Mouse (Mus musculus): ENCODE measurements around the gene Pnkd. TPM values are rescaled to one million over a fixed set of nuclear protein-coding genes. Genes with fewer than 3 reads are reported as not detected.

Gene Pnkd
- total and polyA plus RNA-seq, 3 experiments: 52.5 to 64.2 TPM; not detected in 1

DNA sequence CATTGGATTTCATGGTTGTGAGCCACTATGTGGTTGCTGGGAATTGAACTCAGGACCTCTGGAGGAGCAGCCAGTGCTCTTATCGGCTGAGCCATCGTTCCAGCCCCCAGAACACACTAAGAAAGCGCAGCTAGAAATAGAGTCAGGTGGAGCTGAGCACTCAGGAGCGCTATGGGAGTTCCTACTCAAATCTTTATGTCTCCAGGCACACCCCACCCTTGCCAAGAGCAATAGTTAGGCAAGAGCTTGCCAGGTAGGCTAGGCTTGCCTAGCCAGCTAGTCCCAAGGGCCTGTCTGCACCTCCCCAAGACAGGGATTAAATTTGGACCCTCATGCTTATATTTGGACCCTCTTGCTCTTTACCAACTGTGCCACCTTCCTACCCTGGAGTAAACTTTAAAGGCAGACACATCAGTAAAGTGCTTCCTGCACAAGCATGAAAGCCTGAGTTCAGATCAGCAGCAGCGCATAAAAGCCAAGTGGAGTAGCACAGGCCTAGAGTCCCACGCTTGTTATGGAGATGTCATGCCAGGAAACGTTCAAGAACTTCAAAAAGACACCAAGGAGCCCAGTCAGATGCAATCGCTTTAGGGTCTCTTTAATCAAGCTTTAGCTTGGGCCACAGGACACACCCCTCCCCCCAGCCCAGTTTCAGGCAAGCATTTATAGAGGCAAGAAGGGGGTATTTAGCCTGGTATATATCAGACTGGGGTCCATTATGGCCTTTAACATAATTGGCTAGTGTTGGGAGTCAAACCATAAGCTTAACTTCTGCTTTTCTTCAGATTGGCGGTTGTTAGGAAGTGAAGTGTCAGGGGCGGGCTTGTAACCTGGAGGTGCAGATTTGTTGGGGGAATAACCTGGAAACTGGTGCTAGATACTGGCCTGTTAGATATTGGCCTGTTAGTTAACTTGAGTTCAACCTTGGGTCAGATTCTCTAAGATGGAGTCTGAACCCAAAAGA is 23.6 kb downstream of the Pnkd start:
- Histone ChIP-seq H3K36me3 (ENCODE audit: control insufficient read depth in 1 of 2, insufficient read depth in 2 of 2, low read length in 2 of 2) (peaks cover 0 to 17% of the 10 kb centered on the region in 2 experiments; a peak in 2 of 4 replicates), H3K4me3 (ENCODE audit: control insufficient read depth in 1 of 2, insufficient read depth in 1 of 2, low read depth in 2 of 2, low read length in 2 of 2) (no peak overlapping the region), H3K9ac (ENCODE audit: control insufficient read depth, low read depth, low read length, poor library complexity, severe bottlenecking) (no peak overlapping the region), H3K27ac (ENCODE audit: control insufficient read depth, low read depth, low read length) (no peak overlapping the region), H3K4me1 (ENCODE audit: control insufficient read depth in 1 of 2, insufficient read depth in 2 of 2, low read length in 2 of 2) (peaks cover 0 to 22% of the 10 kb centered on the region in 2 experiments; a peak in 2 of 4 replicates), H3K9me3 (replicated peaks; ENCODE audit: insufficient read depth, low read length) (no peaks in the 10 kb centered on the region), H3K27me3 (ENCODE audit: control insufficient read depth in 1 of 2, insufficient read depth in 2 of 2, low read length in 2 of 2) (no peaks in the 10 kb centered on the region), H3K79me2 (ENCODE audit: control insufficient read depth, insufficient read depth, low read length, poor library complexity) (peaks cover 7% of the 10 kb centered on the region)
- TF ChIP-seq CHD2 (IDR thresholded peaks at IDR 0.05; ENCODE audit: low read length): no peak
- TF ChIP-seq CTCF (IDR thresholded peaks at IDR 0.05 in 2 of 3, conservative IDR thresholded peaks at IDR 0.05 in 1 of 3; ENCODE audit: control insufficient read depth in 1 of 3, insufficient read depth in 1 of 3, low read depth in 2 of 3, low read length in 3 of 3, poor library complexity in 1 of 3, severe bottlenecking in 1 of 3): no peak
- TF ChIP-seq E2F4 (IDR thresholded peaks at IDR 0.05; ENCODE audit: borderline replicate concordance, low read depth, low read length): no peak
- TF ChIP-seq SIN3A (IDR thresholded peaks at IDR 0.05; ENCODE audit: low read length): no peak
- TF ChIP-seq POLR2AphosphoS2 (IDR thresholded peaks at IDR 0.05; ENCODE audit: low read length): no peak
- 0 out of 2 replicates have a peak, but pooled peaks have one; percentile 6 for TF ChIP-seq GATA1 (IDR thresholded peaks at IDR 0.05; ENCODE audit: low read depth, low read length)
- DNase-seq (ENCODE audit: low read depth, low spot score): peak; percentile 70

GRCm38 (mm10) chr1:74309767-74310166 is 25.0 kb downstream of the Pnkd start:
- H3K4me3 ChIP-seq (ENCODE audit: control insufficient read depth in 1 of 2, insufficient read depth in 1 of 2, low read depth in 2 of 2, low read length in 2 of 2): no peak overlapping the region
- H3K27ac ChIP-seq (ENCODE audit: control insufficient read depth, low read depth, low read length): no peak overlapping the region

GRCm38 (mm10) chr1:74313049-74313692 is 28.4 kb downstream of the Pnkd start:
- Histone ChIP-seq H3K4me1 (ENCODE audit: control insufficient read depth in 1 of 2, insufficient read depth in 2 of 2, low read length in 2 of 2) (peaks cover 2 to 10% of the 10 kb centered on the region in 2 experiments; a peak in 2 of 4 replicates), H3K27ac (ENCODE audit: control insufficient read depth, low read depth, low read length) (no peak overlapping the region), H3K27me3 (ENCODE audit: control insufficient read depth in 1 of 2, insufficient read depth in 2 of 2, low read length in 2 of 2) (no peaks in the 10 kb centered on the region), H3K9ac (ENCODE audit: control insufficient read depth, low read depth, low read length, poor library complexity, severe bottlenecking) (no peak overlapping the region), H3K9me3 (replicated peaks; ENCODE audit: insufficient read depth, low read length) (no peaks in the 10 kb centered on the region), H3K36me3 (ENCODE audit: control insufficient read depth in 1 of 2, insufficient read depth in 2 of 2, low read length in 2 of 2) (0 out of 4 replicates have a peak, but pooled peaks cover 0 to 3% of the 10 kb centered on the region in 2 experiments), H3K4me3 (ENCODE audit: control insufficient read depth in 1 of 2, insufficient read depth in 1 of 2, low read depth in 2 of 2, low read length in 2 of 2) (peak overlapping the region in 1 of 2 experiments; percentile 21; a peak in 1 of 4 replicates), H3K79me2 (ENCODE audit: control insufficient read depth, insufficient read depth, low read length, poor library complexity) (no peaks in the 10 kb centered on the region)
- DNase-seq (ENCODE audit: low read depth, low spot score): peak; percentile 90
- no peak for TF ChIP-seq TAL1 (IDR thresholded peaks at IDR 0.05; ENCODE audit: low read length)
- peak; percentile 86 for TF ChIP-seq ZC3H11A (IDR thresholded peaks at IDR 0.05; ENCODE audit: low read depth, low read length)
- peak in 1 of 2 experiments; percentile 38; a peak in 1 of 4 replicates for TF ChIP-seq EP300 (IDR thresholded peaks at IDR 0.05; ENCODE audit: low read depth in 1 of 2, low read length in 2 of 2)
- TF ChIP-seq GATA1 (IDR thresholded peaks at IDR 0.05; ENCODE audit: low read depth, low read length): peak; percentile 46; the same call in 1 of the 2 replicates
- no peak for TF ChIP-seq USF1 (IDR thresholded peaks at IDR 0.05; ENCODE audit: low read depth, low read length)
- TF ChIP-seq MYC (IDR thresholded peaks at IDR 0.05; ENCODE audit: low read depth, low read length): peak; percentile 58; the same call in 1 of the 2 replicates
- TF ChIP-seq GABPA (IDR thresholded peaks at IDR 0.05; ENCODE audit: low read depth, low read length): no peak
- no peak for TF ChIP-seq POLR2AphosphoS5 (IDR thresholded peaks at IDR 0.05; ENCODE audit: borderline replicate concordance, low read depth, low read length)
- TF ChIP-seq NELFE (IDR thresholded peaks at IDR 0.05; ENCODE audit: low read depth, low read length): no peak
- TF ChIP-seq ELF1 (IDR thresholded peaks at IDR 0.05; ENCODE audit: low read depth, low read length): no peak
- TF ChIP-seq USF2 (IDR thresholded peaks at IDR 0.05; ENCODE audit: borderline replicate concordance in 1 of 2, insufficient read depth in 1 of 2, low read depth in 1 of 2, low read length in 2 of 2): no peak
- peak; percentile 95 for TF ChIP-seq SMC3 (IDR thresholded peaks at IDR 0.05; ENCODE audit: low read depth, low read length)
- no peak for TF ChIP-seq TCF12 (IDR thresholded peaks at IDR 0.05; ENCODE audit: low read depth, low read length)
- TF ChIP-seq HCFC1 (IDR thresholded peaks at IDR 0.05; ENCODE audit: low read depth, low read length): 0 out of 2 replicates have a peak, but pooled peaks have one; percentile 19
- no peak for TF ChIP-seq CHD2 (IDR thresholded peaks at IDR 0.05; ENCODE audit: low read length)
- no peak for TF ChIP-seq MEF2A (IDR thresholded peaks at IDR 0.05; ENCODE audit: extremely low read depth, insufficient replicate concordance, low read depth, low read length, poor library complexity, severe bottlenecking)
- TF ChIP-seq SIN3A (IDR thresholded peaks at IDR 0.05; ENCODE audit: low read length): peak; percentile 68; the same call in 1 of the 2 replicates

More at GRCm38 (mm10) chr1:74309767-74310166, 25.0 kb downstream of the Pnkd start:
- no peak for TF ChIP-seq MAZ (IDR thresholded peaks at IDR 0.05; ENCODE audit: low read depth, low read length)
- no peaks in the 10 kb centered on the region for H3K79me2 ChIP-seq (ENCODE audit: control insufficient read depth, insufficient read depth, low read length, poor library complexity)
- peaks cover 2 to 22% of the 10 kb centered on the region in 2 experiments; a peak in 2 of 4 replicates for H3K4me1 ChIP-seq (ENCODE audit: control insufficient read depth in 1 of 2, insufficient read depth in 2 of 2, low read length in 2 of 2)
- H3K27me3 ChIP-seq (ENCODE audit: control insufficient read depth in 1 of 2, insufficient read depth in 2 of 2, low read length in 2 of 2): no peaks in the 10 kb centered on the region
- DNase-seq (ENCODE audit: low read depth, low spot score): no peak
- no peak overlapping the region for H3K9ac ChIP-seq (ENCODE audit: control insufficient read depth, low read depth, low read length, poor library complexity, severe bottlenecking)
- H3K36me3 ChIP-seq (ENCODE audit: control insufficient read depth in 1 of 2, insufficient read depth in 2 of 2, low read length in 2 of 2): peaks cover 0 to 14% of the 10 kb centered on the region in 2 experiments; a peak in 2 of 4 replicates
- H3K9me3 ChIP-seq (replicated peaks; ENCODE audit: insufficient read depth, low read length): no peaks in the 10 kb centered on the region

Measured in MEL (cell line).